Mouse (Mus musculus) ES-E14 (cell line): ENCODE measurements around the gene Tnfrsf17.

Experiments used
- CHD2 ChIP-seq: IDR thresholded peaks from 2 replicates; pipeline ENCODE4 v1.6.1; 2014; ENCODE audit warnings: mild to moderate bottlenecking, low read depth, low read length, inconsistent platforms
- ZC3H11A ChIP-seq: IDR thresholded peaks from 2 replicates; pipeline ENCODE4 v1.6.1; 2012; ENCODE audit warnings: low read depth, mild to moderate bottlenecking, inconsistent platforms, low read length, borderline replicate concordance

DNA sequence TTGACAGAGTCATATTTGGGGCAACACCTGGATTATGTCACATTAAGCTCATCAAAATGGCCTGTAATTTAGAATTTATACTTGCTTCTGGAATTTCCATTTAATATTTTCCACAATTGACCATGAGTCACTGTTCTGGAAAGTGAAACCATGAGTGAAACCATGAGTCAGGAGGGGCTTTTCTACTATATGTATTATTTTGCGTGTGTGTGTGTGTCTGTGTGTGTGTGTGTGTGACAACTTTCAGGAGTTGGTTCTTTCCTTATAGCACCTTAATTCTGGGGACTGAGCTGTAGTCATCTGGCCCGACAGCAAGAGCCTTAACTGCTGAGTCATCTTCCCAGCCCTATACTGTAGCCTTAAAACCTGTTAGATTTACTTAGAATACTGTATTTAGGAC is 27.7 kb upstream of the Tnfrsf17 start:
- TF ChIP-seq CHD2 (no peak), ZC3H11A (no peak)
